Mouse (Mus musculus): ENCODE data around the gene Zpbp2.
A peak's percentile ranks its signal among the peaks of the same experiment; 100 is the strongest.

Gene Zpbp2

DNA sequence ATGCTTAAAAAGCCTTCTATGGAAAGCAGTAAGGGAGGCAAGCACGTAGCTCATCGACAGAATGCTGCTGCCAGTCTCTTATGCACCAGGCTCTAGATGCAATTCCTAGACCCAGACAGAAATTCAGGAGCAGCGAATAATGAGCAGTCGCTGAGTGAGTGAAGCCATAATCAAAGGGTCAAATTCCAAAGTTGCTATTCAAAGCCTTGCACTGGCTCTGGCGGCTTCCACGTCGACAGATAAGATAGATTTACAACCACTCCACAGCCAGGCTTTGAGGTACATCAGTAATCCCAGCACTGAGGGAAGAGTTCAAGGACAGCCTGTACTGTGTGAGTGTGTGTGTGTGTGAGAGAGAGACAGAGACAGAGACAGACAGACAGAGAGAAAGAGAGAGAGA, 10.0 kb downstream of the Zpbp2 start:
- DNase-seq, result no peak

DNA sequence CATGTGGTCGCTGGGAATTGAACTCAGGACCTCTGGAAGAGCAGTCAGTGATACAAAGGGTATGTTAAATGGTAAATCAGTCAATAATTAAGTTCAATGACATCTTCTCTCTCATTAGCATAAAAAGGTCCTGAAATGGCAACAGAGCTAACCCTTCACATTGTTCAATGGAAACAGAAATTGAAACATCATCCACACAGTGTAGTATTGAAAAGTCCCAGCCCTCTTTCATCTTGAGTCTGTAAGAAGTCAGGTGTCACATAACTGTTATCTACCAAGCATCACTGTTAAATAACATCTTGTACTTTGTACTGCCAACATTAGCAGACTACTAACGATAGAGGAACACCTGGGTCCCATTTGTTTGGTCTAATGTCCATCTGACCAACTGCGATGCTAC, 12.1 kb downstream of the Zpbp2 start:
- DNase-seq, result no peak

DNA sequence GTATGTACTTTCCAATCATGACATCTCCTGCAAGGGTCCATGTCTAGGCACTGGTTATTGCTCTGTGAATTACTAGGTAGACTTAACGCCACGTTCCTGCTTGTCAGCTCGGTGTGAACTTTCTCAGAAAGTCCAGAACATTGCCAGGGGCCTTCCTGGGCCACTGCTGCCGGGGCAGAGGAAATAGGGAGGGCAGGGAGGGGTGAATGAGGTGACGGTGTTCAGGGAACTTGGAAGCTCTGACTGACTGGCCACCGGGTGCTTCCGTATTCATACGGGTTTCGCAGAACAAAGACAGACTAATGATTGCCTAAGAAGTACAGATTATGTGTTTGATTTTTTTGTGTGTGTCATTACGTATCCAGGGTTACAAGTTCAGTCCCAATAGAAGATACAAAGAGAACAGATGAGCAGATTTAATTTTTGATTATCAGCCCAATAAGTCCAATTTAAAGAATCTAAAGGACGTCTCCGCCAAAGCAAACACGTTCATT, 13.1 kb downstream of the Zpbp2 start:
- DNase-seq, result no peak

DNA sequence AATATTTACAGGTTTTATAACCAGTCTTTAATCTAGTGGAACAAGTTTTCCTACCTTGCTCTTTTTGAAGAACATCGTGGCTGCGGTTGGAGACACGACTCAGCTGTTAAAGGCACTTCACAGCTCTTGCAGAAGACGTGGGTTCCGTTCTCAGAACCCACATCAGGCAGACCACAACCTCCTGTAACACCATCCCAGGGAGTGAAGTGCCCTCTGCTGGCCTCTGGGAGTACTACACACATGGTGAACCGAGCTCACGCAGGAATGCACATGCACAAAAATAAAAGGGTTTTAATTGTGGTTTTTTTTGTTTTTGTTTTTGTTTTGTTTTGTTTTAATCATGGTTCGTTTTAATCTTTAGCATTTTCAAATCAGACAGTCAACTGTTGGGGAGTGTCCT, 17.4 kb downstream of the Zpbp2 start:
- DNase-seq, result no peak

DNA sequence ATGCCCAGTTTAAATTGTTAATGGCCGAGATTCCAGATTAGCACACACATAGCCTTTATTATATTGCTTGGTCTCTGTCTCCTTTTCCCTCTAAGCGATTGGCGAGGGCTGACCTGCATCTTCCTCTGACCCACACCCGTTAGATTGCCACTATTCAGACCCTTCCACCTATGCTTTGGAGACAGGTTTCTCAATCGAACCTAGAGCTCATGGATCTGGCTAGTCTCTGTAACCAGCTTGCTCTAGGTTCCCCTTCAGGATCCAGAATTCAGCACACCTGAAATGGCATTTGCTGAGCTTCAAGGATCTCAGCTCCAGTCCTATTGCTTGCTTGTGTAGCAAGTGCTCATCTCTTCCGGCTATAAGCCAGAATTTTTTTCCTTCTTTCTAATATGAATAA, 18.6 kb downstream of the Zpbp2 start:
- DNase-seq, result no peak

DNA sequence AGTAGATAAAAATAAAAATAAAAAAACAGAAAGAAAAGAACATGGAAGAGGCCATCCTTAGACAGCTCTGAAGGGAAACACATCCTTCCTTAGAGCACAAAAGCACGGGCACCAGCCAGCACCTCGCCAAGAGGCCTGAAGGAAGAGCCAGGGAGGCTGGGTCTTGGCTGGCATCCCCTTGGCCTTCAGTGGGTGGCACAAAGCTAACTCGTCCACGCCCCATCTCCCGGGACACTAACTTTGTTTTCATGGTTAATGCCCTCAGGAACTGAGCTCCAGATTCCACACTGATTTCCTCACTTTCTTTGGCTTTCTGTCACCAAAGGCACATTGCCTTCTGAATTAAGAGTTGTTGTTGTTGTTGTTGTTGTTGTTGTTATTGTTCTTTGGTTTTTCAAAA, 26.9 kb downstream of the Zpbp2 start:
- DNase-seq, result no peak

DNA sequence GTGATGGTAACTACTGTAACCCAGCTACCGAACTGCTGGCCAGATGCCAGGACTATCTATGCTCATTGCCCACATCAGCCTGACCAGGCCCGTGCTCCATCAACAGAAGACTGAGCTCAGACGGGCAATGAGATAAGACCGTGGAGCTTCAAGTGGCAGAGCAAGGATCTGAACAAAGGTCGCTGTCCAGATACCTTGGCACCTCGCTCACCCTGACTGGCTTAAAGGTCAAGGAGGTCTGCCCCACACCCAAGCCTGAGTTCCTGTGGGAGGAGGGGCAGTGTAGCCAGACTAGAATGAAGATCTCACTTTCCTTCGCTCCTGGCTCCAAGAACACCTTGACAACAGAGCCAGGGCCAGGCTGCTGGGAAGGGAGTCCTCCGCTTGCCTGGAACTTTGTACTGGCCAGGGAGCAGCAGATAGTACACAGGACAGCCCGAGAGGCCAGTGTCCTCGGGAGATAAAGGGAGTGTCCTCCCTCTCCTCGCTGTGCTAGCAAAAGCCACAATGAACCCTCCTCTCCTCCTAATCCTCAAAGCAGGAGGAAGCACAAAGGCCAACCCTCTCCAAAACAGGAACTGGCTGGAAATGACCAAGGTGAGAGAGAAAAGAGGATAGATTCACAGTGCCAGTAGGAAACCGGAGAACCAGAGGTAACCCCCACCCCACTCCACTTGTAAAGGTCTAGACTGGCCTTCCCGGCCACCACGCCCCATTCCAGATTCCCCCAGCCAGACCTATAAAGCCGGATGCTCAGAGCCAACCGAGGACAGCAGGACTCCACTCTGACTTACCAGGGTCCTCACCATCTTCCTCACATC, 29.6 kb downstream of the Zpbp2 start:
- DNase-seq, result no peak

DNA sequence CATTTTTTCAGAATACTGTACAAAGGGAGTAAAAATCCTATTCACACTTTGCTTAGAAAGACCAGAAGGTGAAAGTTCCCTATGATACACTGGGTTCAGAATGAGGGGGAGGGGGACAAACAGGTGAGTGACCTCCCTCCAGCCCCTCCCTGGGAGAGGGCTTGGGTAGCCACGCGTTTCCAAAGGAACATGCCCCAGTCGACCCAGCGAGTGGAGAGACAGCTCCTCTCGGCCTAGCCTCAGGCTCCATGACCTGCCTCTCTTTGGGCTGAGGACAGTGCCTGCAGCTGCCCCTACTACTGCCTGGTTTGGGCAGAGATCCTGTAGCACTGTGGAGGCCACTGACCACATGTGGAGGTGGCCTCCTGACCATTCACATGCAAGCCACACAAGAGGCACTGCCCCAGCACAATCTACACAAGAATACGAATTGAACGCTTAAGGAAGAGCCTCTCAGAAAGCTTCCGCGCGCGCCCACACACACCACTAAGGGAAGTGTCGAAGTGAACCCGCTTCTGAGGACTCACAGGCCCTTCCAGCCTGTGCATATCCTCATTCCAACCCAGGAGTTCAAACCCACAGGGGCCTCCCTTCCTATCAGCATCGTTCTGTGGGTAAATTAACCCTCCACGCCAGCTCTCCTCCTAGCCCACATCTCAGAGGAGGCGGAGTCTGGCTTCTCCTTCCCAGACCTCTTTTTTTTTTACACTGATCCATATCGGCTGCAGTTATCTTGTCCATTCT, 30.6 kb downstream of the Zpbp2 start:
- no peak for DNase-seq

DNA sequence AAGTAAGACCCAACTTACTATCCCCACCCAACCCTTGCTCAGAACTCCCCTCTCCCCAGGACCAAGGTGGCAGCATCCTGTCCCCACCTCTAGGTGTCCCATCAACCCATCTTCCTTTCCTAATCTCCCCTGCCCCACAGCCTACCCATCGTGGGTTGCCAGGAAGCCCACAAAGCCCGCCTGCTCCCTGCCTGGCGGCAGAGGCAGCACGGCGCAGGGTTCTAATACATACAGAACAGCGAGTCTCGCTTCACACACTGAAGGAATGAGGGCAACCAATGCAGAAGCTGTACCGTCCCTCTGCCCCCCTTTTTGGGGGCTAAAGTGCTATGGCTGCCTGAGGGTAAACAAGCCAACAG, 31.1 kb downstream of the Zpbp2 start:
- DNase-seq, result no peak

DNA sequence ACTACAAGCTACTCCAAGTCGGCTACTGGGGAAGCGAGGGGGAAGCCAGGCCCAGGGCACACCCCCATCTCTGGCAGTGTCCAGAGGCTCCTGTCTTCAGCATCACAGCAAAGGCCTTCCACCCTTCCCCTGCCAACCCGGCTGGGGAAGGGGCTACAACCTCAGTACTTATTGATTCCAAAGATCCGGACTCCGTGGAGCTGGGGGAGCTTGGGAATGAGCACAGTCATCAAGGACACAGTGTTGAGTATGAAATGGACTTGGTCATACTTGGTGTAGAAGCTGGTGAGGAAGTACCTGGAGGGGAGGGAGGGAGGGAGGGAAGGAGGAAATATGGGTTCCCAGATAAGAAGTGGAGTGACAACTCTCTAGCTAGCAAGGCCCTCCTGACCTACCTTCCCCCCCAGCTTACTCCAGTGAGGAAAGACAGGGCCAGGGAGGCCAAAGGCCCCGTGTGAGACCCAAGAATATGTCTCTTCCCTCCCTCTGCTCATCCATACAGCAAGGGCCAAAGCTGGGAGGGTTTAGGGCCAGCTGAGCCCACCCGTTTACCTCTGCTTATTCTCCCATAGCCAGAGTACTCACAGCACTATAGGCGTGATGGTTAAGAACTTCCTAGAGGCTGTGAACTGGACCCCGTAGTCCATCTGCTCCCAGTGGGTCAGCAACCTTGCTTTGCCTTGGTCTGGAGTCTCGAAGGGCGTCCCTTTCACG, 31.8 kb downstream of the Zpbp2 start:
- no peak for DNase-seq

DNA sequence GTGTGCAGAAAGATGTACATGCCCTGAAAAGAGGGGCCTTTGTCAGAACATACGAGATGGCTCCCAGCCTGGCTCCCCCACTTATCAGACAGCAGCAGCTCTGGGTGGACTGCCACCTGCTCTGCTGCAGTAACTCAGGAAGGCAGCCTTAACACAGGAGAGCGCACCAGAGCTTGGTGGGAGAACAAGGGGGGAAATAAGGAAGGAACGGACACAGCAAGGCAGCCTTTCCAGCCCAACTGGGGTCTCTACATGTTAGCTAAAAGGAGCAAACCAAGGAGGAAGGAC, 32.3 kb downstream of the Zpbp2 start:
- DNase-seq, result no peak

DNA sequence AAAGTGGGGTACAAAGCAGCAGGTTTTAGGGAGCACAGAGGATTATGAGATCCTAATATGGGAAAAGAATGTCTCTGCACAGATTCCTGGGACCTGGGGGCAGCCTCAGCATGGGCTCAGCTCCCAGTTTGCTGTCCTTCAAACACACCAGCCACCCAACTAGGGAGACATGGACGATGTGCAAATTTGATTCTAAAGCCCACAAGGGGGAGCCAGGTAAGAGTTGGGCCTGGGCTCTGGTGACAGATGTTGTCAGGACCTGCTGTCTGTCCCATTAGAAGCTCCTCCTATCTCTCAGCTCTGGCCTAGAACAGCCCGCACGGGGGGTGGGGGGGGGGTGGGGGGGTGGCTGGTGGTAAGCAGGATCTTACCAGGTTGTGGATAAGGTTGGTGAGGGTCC, 32.7 kb downstream of the Zpbp2 start:
- no peak for DNase-seq

DNA sequence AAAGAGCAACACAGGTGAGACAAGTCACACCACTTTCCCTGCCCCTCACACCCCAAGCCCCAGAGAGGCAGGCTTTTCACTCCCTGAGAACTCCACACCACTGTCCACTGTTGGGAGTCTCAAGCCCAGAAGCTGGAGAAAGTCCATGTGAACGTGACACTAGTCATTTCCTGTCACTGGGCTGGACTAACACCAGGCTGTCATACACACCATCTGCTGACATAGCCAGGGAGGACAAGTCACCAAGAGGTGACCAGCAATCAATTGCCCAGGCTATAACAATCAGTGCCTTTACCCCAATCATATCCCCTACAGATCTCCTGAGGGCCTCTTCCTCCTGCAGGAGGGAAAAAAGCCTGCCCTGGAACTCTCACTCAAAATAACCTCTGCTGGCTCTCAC, 33.2 kb downstream of the Zpbp2 start:
- no peak for DNase-seq

DNA sequence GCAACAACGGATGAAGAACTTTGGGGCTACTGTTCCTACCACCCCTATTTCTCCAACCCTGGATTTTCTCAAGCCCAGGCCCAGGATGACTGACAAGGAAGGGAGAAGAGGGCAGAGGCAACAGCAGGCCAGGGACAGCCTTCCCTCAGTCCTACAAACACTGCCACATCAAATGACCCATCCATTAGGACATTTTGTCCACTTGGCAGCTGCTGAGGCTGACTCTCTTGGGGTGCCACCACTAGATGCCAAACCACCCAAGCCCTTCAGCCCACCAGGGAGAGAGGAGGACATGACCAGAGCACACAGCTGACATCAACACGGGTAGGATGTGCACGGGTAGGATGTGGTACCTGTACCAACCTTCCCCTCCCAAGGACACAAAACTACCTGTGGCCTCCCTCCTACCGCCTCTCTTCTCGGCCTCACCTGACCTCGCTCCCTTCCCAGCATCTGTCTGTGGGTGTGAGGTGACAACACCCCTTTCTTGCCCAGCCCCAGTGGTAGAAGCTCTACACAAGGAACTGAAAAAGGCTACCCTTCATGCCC, 33.8 kb downstream of the Zpbp2 start:
- DNase-seq, result no peak

DNA sequence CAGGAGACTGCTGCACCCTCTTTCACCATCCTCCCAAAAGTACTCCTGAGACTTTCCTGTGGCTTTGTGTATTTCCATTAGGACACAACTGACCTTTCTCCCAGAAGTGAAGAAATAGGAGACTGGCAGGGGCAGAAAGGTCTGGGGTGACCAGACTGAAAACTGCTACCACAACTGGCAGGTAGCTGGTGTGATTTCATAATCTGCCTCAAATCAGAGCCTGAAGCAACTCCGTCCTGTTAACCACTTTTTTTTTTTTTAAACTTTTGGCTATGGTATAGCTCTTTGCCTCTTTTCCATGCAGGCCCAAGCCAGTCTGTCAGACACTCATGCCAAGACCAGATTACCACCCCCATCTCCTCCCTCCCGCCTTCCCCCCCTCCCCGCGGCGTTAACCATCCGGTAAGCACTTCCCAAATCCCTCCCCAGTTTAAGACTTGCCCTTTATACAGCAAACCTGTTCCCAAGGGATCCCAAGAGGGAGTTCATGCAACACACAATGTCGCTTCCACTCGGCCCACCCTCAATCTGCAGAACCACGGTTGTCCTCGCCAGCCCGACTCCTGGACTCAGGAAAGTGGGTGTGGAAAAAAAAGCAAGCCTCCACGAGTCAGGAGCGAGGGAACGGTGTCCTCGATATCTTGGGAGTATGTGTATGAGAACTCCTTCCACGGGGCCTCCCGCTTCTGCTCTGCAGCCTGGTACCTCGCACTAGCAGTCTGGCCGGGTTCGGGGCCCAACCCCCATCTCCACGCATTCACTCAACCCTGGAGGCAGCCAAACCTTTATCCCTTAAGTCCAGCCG, 35.4 kb downstream of the Zpbp2 start:
- DNase-seq, result no peak

DNA sequence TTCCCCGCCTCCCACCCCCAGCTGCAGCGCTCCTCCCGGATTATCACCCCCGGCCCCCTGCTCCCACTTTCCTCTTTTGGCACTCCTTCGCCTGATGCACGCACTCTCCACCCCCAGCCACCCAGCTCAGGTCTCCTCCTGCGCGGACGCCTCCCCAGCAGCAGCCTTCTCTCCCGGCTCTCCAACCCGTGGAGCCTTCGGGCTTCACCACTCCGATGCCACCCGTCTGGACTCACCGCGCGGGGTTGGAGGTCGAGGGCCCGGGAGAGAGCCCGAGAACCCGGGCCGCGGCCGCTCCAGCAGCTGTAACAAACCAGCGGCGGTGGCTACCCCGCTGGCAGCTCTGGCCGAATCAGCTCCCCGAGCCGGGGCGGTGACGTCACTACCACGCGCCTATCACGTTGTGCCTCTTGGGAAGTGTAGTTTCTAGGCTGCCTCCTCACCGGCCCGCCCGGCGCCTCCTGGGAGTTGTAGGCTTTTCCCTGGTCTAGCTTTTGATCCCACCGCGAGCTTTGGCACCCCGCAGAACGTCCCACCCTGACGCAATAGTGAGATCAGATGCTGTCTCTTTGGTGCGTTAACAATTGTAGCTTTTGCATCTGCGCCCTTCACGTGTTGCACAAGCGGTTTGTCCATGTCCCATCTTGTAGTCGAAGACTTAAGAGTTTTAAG, 36.1 kb downstream of the Zpbp2 start, which contains the start of gene Ormdl3:
Gene Ormdl3 (minus strand): TSS at position 477 of the 672 bp plus-strand sequence.
- DNase-seq, result peak; percentile 99

DNA sequence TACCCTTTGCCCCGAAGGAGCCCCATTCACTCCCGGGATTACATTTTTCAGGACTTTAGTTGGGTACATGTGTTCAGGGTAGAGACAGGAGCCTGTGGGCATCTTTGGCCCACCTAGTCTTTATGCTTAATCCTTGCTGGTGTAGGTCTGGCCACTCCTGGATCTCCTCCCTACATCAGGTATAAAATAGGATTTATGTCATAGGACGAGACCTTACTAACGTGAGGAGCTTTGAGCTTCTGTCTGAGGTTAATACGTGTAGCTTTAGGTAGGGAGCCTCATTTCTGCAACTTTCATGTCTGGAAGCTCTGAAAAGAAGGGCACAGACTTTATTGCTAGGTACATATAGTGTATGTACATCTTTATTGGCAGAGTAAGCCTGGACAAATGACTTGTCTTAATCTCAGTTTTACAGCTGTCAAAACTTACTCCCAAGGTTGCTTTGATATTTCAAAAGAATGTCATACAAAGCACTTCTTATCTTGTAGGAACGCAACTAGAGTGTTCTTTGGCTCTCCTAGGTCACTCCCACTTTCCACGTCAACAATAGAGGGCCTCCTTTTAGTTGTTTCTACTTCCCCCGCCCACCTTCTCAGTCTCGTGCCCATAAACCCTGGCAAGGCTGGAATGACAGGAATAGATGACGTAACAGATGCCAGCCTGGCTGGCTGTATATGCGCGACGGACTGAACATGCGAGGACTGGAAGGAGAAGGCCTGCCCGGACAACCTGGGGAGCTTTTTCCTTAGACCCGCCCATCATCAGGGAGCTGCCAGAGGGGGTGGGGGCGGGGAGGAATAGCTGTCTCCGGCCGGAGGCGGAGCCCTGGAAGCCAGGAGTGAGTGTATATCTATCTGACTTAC, 37.0 kb downstream of the Zpbp2 start:
- peak; percentile 79 for DNase-seq

DNA sequence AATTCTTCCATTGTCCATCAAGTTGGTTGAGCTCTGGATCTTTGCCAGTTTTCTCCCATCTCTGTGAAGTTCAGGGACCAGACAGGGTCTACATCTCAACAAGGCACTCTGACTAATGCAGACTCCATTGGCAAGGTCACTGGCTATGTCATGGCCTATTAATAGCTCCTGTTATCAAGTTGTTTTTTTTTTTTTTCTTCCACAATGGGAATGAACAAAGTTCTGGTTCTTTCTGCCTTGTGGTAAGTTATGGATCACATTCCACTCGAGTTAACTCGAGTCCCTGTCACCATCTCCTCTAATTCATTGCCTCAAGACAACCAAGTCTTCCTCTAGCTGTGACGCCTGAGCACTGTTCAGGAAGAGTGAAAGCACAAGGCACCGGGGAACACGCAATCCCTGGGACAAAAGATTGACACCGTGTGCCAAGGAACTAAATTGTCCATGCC, 38.0 kb downstream of the Zpbp2 start:
- DNase-seq, result no peak

DNA sequence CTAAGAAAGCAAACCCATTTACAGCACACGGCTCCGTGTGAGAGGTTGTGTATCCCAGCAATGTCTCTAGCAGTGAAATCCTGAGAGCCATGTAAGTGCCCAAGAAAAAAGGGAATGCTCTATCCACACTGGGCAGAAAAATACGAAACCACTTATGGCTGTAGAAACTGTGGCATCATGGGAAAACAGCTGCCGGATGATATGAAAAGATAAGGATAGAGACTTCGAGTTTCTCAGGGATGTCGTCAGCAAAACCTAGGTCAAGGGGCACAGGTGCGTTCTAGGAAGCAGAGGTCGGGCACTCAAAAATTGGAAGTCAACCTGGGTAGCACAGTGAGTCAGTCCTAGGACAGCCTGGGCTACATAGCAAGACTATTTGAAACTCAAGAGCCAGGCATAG, 38.4 kb downstream of the Zpbp2 start:
- DNase-seq, result no peak

DNA sequence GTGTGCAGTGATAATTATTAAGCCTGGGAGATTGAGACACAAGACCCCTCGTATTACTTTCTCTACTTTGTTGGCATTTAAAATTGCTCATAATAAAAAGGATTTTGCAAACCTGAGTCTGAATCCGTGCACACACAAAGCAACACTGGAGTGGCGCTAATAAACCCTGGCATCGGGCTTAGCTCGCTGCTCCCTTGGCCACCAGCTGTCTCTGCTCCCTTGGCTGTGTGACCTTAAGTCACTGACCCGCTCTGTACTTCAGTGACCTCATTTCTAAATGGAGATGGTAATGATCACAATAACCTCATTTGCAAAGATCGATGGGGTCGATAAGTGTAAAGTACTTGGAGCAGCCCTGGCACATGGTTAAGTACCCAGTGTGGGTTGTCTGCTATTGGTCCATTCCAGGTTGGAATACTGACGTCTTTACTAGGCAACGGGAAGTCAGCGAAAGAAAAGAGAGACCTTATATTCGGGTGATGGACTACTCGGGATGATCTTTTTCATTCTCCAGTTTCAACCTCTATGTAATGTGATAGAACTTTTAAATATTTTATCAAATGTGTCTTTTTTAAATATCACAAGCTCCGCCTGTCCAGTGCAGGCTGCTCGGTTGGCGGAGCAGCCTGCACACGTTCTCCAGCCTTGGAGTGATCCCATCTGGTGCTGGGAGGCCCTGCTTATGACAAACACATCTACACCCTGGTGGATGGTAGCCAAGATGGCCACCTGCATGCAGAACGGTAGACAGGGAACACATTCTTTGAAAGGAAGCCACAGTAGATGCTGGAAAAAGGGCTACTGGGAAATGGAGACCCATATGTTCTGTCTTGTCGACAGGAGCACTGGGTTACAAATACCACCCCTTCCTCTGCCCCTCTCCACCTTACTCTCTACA, 39.9 kb downstream of the Zpbp2 start:
- no peak for DNase-seq

Measured in lung, postnatal 14 days (tissue).